Mouse (Mus musculus): ENCODE results near the gene Klhl3.

DNA sequence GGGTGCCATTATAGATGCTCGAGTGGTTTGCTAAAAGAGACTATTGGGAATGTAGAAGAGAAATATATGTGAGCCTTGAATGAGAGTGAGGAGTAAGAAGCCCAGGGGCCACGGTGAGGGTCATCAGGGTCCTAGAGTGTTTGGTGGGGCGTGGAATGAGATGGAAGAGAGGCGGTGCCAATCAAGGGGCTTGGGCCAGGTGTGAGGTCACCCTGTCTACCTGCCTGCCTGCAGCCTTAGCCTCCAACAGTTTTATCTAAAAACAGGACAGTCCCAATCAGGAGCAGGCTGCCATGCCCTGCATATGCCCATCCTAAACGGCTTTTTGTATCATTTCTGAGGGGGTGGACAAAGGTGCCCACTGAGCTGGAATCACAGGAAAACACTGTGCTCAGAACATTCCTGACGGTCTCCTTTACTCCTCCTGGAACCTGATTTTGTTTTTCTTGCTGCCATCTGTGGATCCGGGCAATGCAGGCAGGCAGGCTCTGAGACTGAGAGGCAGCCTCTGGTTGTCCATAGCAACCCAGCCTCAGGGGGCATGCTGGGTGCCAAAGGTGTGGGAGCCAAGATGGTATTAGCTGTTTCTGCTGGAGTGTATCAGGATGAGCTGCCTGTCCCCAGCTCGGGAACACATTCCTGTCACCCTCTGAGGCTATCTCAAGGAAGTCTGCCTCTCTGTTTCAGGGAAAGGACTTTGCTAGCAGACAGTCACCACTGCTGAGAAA, 89.5 kb downstream of the Klhl3 start:
- TF ChIP-seq CTCF (IDR thresholded peaks at IDR 0.05; ENCODE audit: borderline replicate concordance, control insufficient read depth, extremely low read depth, insufficient read depth, low read length, poor library complexity) (no peak), POLR2A (IDR thresholded peaks at IDR 0.05; ENCODE audit: control insufficient read depth, extremely low read depth, insufficient read depth, low read length, poor library complexity) (no peak)
